Mouse (Mus musculus): ENCODE data around the gene Ppard. TPM values are rescaled to one million over a fixed set of nuclear protein-coding genes. Genes with fewer than 3 reads are reported as not detected.

The Ppard gene
- polyA plus RNA-seq, 1 experiment from 2014 or later, result 3.5 TPM

DNA sequence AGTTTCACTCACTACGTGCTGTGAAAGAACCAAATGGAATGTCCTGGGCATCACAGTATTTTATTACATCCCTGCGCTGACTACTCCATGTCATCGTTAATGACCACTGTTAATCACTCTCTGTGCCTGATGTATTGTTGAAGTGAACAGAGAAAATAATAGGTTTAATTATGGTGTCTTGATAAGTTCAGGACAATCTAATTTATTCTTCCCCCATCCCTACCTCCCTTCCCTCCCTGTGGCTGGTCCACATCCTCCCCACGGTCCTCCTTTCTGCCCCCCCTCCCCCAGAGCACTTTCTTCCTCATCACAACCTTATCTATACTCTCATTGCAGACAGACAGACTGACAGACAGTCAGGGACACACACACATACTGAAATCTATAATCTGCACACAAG lies 22.3 kb downstream of the Ppard start:
- Histone ChIP-seq H3K4me3 (ENCODE audit: low read depth, low read length) (no peak overlapping the region), H3K4me2 (replicated peaks; ENCODE audit: low read depth, low read length) (no peak overlapping the region), H3K9me3 (ENCODE audit: control insufficient read depth, low read length) (no peaks in the 10 kb centered on the region), H3K27me3 (ENCODE audit: control insufficient read depth, insufficient read depth, low read length) (no peaks in the 10 kb centered on the region), H3K4me1 (replicated peaks; ENCODE audit: control insufficient read depth, insufficient read depth, low read length) (no peaks in the 10 kb centered on the region), H3K9ac (ENCODE audit: low read depth, low read length) (no peak overlapping the region), H3K36me3 (ENCODE audit: control insufficient read depth, insufficient read depth, low read length) (no peaks in the 10 kb centered on the region), H3K27ac (ENCODE audit: low read depth, low read length) (no peak overlapping the region)
- 77% methylated on average over 4 of the region's 4 CpGs for WGBS
- ATAC-seq (ENCODE audit: low FRiP score), result no peak
- no peak for DNase-seq (ENCODE audit: low spot score)

GRCm38 (mm10) chr17:28255651-28256050 lies 23.2 kb downstream of the Ppard start:
- Histone ChIP-seq H3K9ac (ENCODE audit: low read depth, low read length) (no peak overlapping the region), H3K27me3 (ENCODE audit: control insufficient read depth, insufficient read depth, low read length) (no peaks in the 10 kb centered on the region), H3K27ac (ENCODE audit: low read depth, low read length) (no peak overlapping the region), H3K36me3 (ENCODE audit: control insufficient read depth, insufficient read depth, low read length) (no peaks in the 10 kb centered on the region), H3K9me3 (ENCODE audit: control insufficient read depth, low read length) (no peaks in the 10 kb centered on the region), H3K4me2 (replicated peaks; ENCODE audit: low read depth, low read length) (no peak overlapping the region), H3K4me3 (ENCODE audit: low read depth, low read length) (no peak overlapping the region), H3K4me1 (replicated peaks; ENCODE audit: control insufficient read depth, insufficient read depth, low read length) (no peaks in the 10 kb centered on the region)
- ATAC-seq (ENCODE audit: low FRiP score) (no peak), DNase-seq (ENCODE audit: low spot score) (no peak)
- 51% methylated on average over 5 of the region's 5 CpGs for WGBS

- ATAC-seq (ENCODE audit: low FRiP score) (no peak), DNase-seq (ENCODE audit: low spot score) (no peak)
- Histone ChIP-seq H3K36me3 (ENCODE audit: control insufficient read depth, insufficient read depth, low read length) (no peaks in the 10 kb centered on the region), H3K4me1 (replicated peaks; ENCODE audit: control insufficient read depth, insufficient read depth, low read length) (no peaks in the 10 kb centered on the region), H3K27me3 (ENCODE audit: control insufficient read depth, insufficient read depth, low read length) (no peaks in the 10 kb centered on the region), H3K9ac (ENCODE audit: low read depth, low read length) (no peak overlapping the region), H3K4me3 (ENCODE audit: low read depth, low read length) (no peak overlapping the region), H3K27ac (ENCODE audit: low read depth, low read length) (no peak overlapping the region), H3K4me2 (replicated peaks; ENCODE audit: low read depth, low read length) (no peak overlapping the region), H3K9me3 (ENCODE audit: control insufficient read depth, low read length) (no peaks in the 10 kb centered on the region)
- 68% methylated on average over 13 of the region's 13 CpGs for WGBS
Measured at GRCm38 (mm10) chr17:28256651-28257328, 24.3 kb downstream of the Ppard start.

DNA sequence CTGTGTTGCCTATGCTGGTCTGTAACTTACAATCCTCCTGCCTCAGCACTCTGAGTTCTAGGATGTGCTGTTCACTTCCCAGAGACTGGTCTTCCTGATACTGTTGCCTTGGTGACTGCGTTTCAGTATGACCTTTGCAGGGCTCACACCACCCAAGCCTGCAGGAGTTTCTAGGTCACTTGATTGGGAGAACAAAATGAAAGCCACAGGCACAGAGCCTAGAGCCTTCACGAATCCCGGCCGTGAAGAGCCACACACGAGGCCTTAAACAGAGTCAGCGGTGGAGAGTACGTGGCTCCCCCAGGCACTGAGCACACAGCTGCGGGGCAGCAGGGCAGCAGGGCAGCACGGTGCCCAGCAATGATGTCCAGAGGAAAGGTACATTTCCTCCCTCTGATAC lies 25.8 kb downstream of the Ppard start:
- Histone ChIP-seq H3K36me3 (ENCODE audit: control insufficient read depth, insufficient read depth, low read length) (no peaks in the 10 kb centered on the region), H3K4me3 (ENCODE audit: low read depth, low read length) (no peak overlapping the region), H3K4me1 (replicated peaks; ENCODE audit: control insufficient read depth, insufficient read depth, low read length) (no peaks in the 10 kb centered on the region), H3K9me3 (ENCODE audit: control insufficient read depth, low read length) (no peaks in the 10 kb centered on the region), H3K9ac (ENCODE audit: low read depth, low read length) (no peak overlapping the region), H3K4me2 (replicated peaks; ENCODE audit: low read depth, low read length) (no peak overlapping the region), H3K27ac (ENCODE audit: low read depth, low read length) (no peak overlapping the region), H3K27me3 (ENCODE audit: control insufficient read depth, insufficient read depth, low read length) (no peaks in the 10 kb centered on the region)
- ATAC-seq (ENCODE audit: low FRiP score) (no peak), DNase-seq (ENCODE audit: low spot score) (no peak)
- 86% methylated on average over 9 of the region's 9 CpGs for WGBS

GRCm38 (mm10) chr17:28259890-28260542 lies 27.5 kb downstream of the Ppard start:
- no peak overlapping the region for H3K27ac ChIP-seq (ENCODE audit: low read depth, low read length)
- H3K9ac ChIP-seq (ENCODE audit: low read depth, low read length), result no peak overlapping the region
- H3K36me3 ChIP-seq (ENCODE audit: control insufficient read depth, insufficient read depth, low read length), result no peaks in the 10 kb centered on the region
- no peaks in the 10 kb centered on the region for H3K9me3 ChIP-seq (ENCODE audit: control insufficient read depth, low read length)
- no peaks in the 10 kb centered on the region for H3K4me1 ChIP-seq (replicated peaks; ENCODE audit: control insufficient read depth, insufficient read depth, low read length)
- 78% methylated on average over 16 of the region's 16 CpGs for WGBS
- no peaks in the 10 kb centered on the region for H3K27me3 ChIP-seq (ENCODE audit: control insufficient read depth, insufficient read depth, low read length)
- ATAC-seq (ENCODE audit: low FRiP score), result no peak
- DNase-seq (ENCODE audit: low spot score), result no peak
- no peak overlapping the region for H3K4me2 ChIP-seq (replicated peaks; ENCODE audit: low read depth, low read length)
- H3K4me3 ChIP-seq (ENCODE audit: low read depth, low read length), result no peak overlapping the region

DNA sequence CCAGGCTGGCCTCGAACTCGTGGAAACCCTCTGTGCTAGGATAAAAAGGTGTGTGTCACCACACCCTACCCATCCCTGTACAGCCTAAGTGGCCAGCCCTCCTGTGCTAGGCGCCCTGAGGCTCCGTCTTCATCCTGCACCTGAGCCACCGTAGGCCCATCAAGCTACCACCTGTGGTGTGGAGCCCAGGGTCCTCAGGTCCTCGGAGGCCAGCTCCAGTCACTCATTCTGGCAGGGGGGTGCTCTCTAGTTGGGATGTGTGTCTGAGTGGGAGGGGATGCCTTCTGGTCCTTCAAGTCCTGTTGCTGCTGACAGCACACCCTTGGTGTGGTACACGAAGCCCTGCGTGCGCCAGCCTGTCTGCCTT lies 28.0 kb downstream of the Ppard start:
- ATAC-seq (ENCODE audit: low FRiP score) (no peak), DNase-seq (ENCODE audit: low spot score) (no peak)
- no peak overlapping the region for H3K4me3 ChIP-seq (ENCODE audit: low read depth, low read length)
- no peaks in the 10 kb centered on the region for H3K36me3 ChIP-seq (ENCODE audit: control insufficient read depth, insufficient read depth, low read length)
- H3K9me3 ChIP-seq (ENCODE audit: control insufficient read depth, low read length), result no peaks in the 10 kb centered on the region
- H3K4me2 ChIP-seq (replicated peaks; ENCODE audit: low read depth, low read length), result no peak overlapping the region
- H3K27ac ChIP-seq (ENCODE audit: low read depth, low read length), result no peak overlapping the region
- 88% methylated on average over 9 of the region's 9 CpGs for WGBS
- H3K4me1 ChIP-seq (replicated peaks; ENCODE audit: control insufficient read depth, insufficient read depth, low read length), result no peaks in the 10 kb centered on the region
- H3K27me3 ChIP-seq (ENCODE audit: control insufficient read depth, insufficient read depth, low read length), result no peaks in the 10 kb centered on the region
- no peak overlapping the region for H3K9ac ChIP-seq (ENCODE audit: low read depth, low read length)

DNA sequence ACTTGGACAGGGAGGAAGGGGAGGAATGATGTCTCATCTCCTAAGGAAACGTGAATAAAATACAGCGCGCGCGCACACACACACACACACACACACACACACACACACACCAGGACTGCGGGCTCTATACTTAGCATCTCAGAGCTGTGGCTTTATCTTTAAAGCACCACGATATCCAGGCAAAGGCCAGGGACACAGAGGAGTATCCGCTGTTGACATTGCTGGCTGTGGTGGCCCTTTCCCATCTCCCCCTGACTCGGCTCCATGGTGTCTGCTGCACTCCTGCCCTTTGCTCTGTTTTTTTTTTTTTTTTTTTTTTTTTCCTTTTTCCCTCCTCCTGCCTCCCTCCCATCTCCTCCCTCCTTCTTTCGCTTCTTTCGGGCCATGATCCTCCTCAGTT lies 29.3 kb downstream of the Ppard start:
- no peak overlapping the region for H3K4me3 ChIP-seq (ENCODE audit: low read depth, low read length)
- H3K27ac ChIP-seq (ENCODE audit: low read depth, low read length), result no peak overlapping the region
- 79% methylated on average over 11 of the region's 11 CpGs for WGBS
- no peak overlapping the region for H3K9ac ChIP-seq (ENCODE audit: low read depth, low read length)
- DNase-seq (ENCODE audit: low spot score), result no peak
- H3K36me3 ChIP-seq (ENCODE audit: control insufficient read depth, insufficient read depth, low read length), result no peaks in the 10 kb centered on the region
- no peaks in the 10 kb centered on the region for H3K9me3 ChIP-seq (ENCODE audit: control insufficient read depth, low read length)
- no peaks in the 10 kb centered on the region for H3K27me3 ChIP-seq (ENCODE audit: control insufficient read depth, insufficient read depth, low read length)
- no peak for ATAC-seq (ENCODE audit: low FRiP score)
- H3K4me2 ChIP-seq (replicated peaks; ENCODE audit: low read depth, low read length), result no peak overlapping the region
- H3K4me1 ChIP-seq (replicated peaks; ENCODE audit: control insufficient read depth, insufficient read depth, low read length), result no peaks in the 10 kb centered on the region

DNA sequence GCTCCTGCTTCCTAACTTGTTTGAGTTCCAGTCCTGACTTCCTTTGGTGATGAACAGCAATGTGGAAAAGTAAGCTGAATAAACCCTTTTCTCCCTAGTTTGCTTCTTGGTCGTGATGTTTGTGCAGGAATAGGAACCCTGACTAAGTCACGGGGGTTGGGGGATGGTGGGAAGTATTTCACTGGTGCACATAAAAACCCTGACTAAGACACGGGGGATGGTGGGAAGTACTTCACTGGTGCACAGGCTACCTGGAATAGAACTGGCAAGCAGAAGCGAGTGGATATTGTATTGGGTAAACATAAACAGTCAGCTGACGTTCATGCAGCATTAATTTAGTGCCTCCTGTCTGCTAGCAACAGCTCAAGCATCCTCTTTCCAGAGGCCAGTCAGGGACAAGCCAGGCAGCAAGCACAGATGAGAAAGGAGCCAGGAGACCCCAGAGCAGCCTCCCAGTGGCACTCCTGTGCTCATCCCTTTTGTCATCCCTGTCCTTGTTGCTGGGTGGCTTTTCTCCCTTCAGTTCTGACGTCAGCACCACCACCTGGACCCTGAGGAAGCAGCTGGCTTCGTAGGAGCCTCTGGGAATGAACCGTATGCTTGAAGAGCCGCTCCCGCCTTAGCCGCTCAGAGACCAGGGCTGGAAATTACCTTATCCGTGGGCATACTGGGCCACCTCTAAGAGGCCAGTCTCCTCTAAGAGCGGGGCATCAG lies 30.8 kb downstream of the Ppard start:
- DNase-seq (ENCODE audit: low spot score), result no peak
- Histone ChIP-seq H3K27me3 (ENCODE audit: control insufficient read depth, insufficient read depth, low read length) (no peaks in the 10 kb centered on the region), H3K9me3 (ENCODE audit: control insufficient read depth, low read length) (no peaks in the 10 kb centered on the region), H3K4me2 (replicated peaks; ENCODE audit: low read depth, low read length) (no peak overlapping the region), H3K9ac (ENCODE audit: low read depth, low read length) (no peak overlapping the region), H3K36me3 (ENCODE audit: control insufficient read depth, insufficient read depth, low read length) (no peaks in the 10 kb centered on the region), H3K4me1 (replicated peaks; ENCODE audit: control insufficient read depth, insufficient read depth, low read length) (no peaks in the 10 kb centered on the region), H3K4me3 (ENCODE audit: low read depth, low read length) (no peak overlapping the region), H3K27ac (ENCODE audit: low read depth, low read length) (no peak overlapping the region)
- no peak for ATAC-seq (ENCODE audit: low FRiP score)
- 79% methylated on average over 13 of the region's 13 CpGs for WGBS

- Histone ChIP-seq H3K4me3 (ENCODE audit: low read depth, low read length) (no peak overlapping the region), H3K4me2 (replicated peaks; ENCODE audit: low read depth, low read length) (no peak overlapping the region), H3K9ac (ENCODE audit: low read depth, low read length) (no peak overlapping the region), H3K9me3 (ENCODE audit: control insufficient read depth, low read length) (no peaks in the 10 kb centered on the region), H3K27ac (ENCODE audit: low read depth, low read length) (no peak overlapping the region), H3K27me3 (ENCODE audit: control insufficient read depth, insufficient read depth, low read length) (no peaks in the 10 kb centered on the region), H3K36me3 (ENCODE audit: control insufficient read depth, insufficient read depth, low read length) (no peaks in the 10 kb centered on the region), H3K4me1 (replicated peaks; ENCODE audit: control insufficient read depth, insufficient read depth, low read length) (no peaks in the 10 kb centered on the region)
- 92% methylated on average over 5 of the region's 5 CpGs for WGBS
- DNase-seq (ENCODE audit: low spot score) (no peak), ATAC-seq (ENCODE audit: low FRiP score) (no peak)
Measured at GRCm38 (mm10) chr17:28267251-28267650, 34.8 kb downstream of the Ppard start.
